Mouse (Mus musculus) forebrain, postnatal 0 days (tissue): Measurements from ENCODE around the gene Samd13. TPM values are rescaled to one million over a fixed set of nuclear protein-coding genes. Genes with fewer than 3 reads are reported as not detected.
A peak's percentile ranks its signal among the peaks of the same experiment; 100 is the strongest.

Source experiments
- ATAC-seq: fragments of 200-750 bp; cut with Nextera tagmentation; 2 replicates; pipeline ENCODE4 v1.8.0; 2017; ENCODE audit warnings: mild to moderate bottlenecking, moderate library complexity
- DNase-seq: peaks from one replicate; pipeline ENCODE4 v3.0.0-alpha.2; 2015
- H3K27ac ChIP-seq: fragments of 300-500 bp; sonication (generic); 2 replicates; pipeline ENCODE4 v1.5.1; 2014; ENCODE audit warnings: low read depth, mild to moderate bottlenecking, antibody characterized with exemption, low read length, moderate library complexity, mixed read lengths
- H3K27me3 ChIP-seq: fragments of 300-500 bp; sonication (generic); 2 replicates; pipeline ENCODE4 v1.6.1; 2014; ENCODE audit warnings: mild to moderate bottlenecking, low read length, mixed read lengths; ENCODE audit not compliant: insufficient read depth
- H3K36me3 ChIP-seq: fragments of 300-500 bp; sonication (generic); 2 replicates; pipeline ENCODE4 v1.6.1; 2014; ENCODE audit warnings: mild to moderate bottlenecking, moderate library complexity; ENCODE audit not compliant: insufficient read depth
- H3K4me1 ChIP-seq: fragments of 300-500 bp; sonication (generic); 2 replicates; pipeline ENCODE4 v1.6.1; 2014; ENCODE audit warnings: antibody characterized with exemption; ENCODE audit not compliant: insufficient read depth
- H3K4me2 ChIP-seq: fragments of 300-500 bp; sonication (generic); 2 replicates; pipeline ENCODE4 v1.6.1; 2014; ENCODE audit warnings: low read depth, mild to moderate bottlenecking, moderate library complexity
- H3K4me3 ChIP-seq: fragments of 300-500 bp; sonication (generic); 2 replicates; pipeline ENCODE4 v1.5.1; 2014; ENCODE audit warnings: low read depth, low read length, mixed read lengths
- H3K9ac ChIP-seq: fragments of 300-500 bp; sonication (generic); 2 replicates; pipeline ENCODE4 v1.6.1; 2014; ENCODE audit warnings: mild to moderate bottlenecking
- H3K9me3 ChIP-seq: fragments of 300-500 bp; sonication (generic); 2 replicates; pipeline ENCODE4 v1.6.1; 2016; ENCODE audit warnings: low read length
- CTCF ChIP-seq: sonication (generic); IDR thresholded peaks from 2 replicates; pipeline ENCODE4 v1.5.1; 2016; ENCODE audit warnings: antibody characterized with exemption, control low read depth, low read depth
- WGBS: fragments of 180-500 bp; shearing (Covaris S2); extraction: QIAGEN DNeasy Blood & Tissue Kit; methylation state at CpG from one replicate; pipeline ENCODE4 v1.1.7; 2014; 5-methylcytosine and 5-hydroxymethylcytosine counted together
- polyA plus RNA-seq: library from polyadenylated mRNA; unstranded; fragments of >200 nt; fragmentation: Nextera tagmentation; extraction: Ambion mirVana; gene quantifications from 2 replicates; pipeline ENCODE4 v1.2.1, GENCODE M21; 2015
- total RNA-seq: library from RNA; depleted of rRNA; stranded (reverse); fragments of >200 nt; gene quantifications from 2 replicates; pipeline ENCODE4 v1.2.3, GENCODE M21; 2014

Gene Samd13
- total and polyA plus RNA-seq, 2 experiments from 2014 or later: 0.33 to 0.57 TPM

DNA sequence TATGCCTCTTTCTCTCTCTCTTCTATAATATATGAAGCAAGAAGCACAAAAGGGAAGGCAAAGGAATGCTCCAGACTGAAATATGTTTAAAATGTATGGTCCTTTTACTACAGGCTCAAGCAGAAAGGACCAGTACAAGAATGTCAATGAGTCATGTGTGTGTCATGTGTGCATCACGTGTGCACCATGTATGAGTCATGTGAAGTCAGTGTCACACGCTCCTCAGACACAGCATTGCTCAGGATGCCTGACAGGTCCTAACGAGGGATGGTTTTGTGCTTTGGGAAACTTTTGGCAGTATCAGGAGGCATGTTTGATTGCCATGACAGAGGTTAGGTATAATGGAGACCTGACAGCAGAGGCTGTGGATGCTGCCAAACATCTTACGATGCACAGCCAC, 9.2 kb downstream of the Samd13 start:
- Histone ChIP-seq H3K27ac (no peak overlapping the region), H3K4me1 (no peaks in the 10 kb centered on the region), H3K36me3 (no peaks in the 10 kb centered on the region), H3K9ac (no peak overlapping the region), H3K27me3 (no peaks in the 10 kb centered on the region), H3K4me3 (no peak overlapping the region), H3K4me2 (no peak overlapping the region), H3K9me3 (no peaks in the 10 kb centered on the region)
- DNase-seq (no peak), ATAC-seq (no peak)
- no peak for TF ChIP-seq CTCF
- WGBS: 87% methylated on average over 4 of the region's 4 CpGs

DNA sequence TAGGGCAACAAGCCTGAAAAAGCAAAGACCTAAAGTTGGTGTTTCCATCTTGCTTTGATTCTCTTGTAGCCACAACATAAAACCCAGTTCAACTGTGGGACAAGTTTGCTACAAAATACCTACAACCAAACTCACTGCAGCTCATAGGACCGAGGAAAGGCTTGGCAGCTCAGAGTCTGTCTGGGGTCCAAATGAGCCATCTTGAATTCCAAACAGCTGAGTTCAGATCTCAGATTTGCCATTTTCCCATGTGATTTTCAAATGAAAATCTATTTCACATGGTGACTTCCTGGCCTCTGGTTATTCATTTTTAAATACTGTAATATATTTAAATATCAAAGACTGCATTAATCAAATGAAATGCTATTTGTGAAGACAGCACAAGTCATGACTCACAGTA, 10.3 kb downstream of the Samd13 start:
- WGBS: 90% methylated on average over 1 of the region's 1 CpGs
- H3K4me3 ChIP-seq: no peak overlapping the region
- DNase-seq (no peak), ATAC-seq (no peak)
- no peak overlapping the region for H3K4me2 ChIP-seq
- no peak overlapping the region for H3K9ac ChIP-seq
- no peaks in the 10 kb centered on the region for H3K27me3 ChIP-seq
- no peak overlapping the region for H3K27ac ChIP-seq
- H3K4me1 ChIP-seq: no peaks in the 10 kb centered on the region
- no peak for TF ChIP-seq CTCF
- H3K9me3 ChIP-seq: no peaks in the 10 kb centered on the region
- H3K36me3 ChIP-seq: no peaks in the 10 kb centered on the region

DNA sequence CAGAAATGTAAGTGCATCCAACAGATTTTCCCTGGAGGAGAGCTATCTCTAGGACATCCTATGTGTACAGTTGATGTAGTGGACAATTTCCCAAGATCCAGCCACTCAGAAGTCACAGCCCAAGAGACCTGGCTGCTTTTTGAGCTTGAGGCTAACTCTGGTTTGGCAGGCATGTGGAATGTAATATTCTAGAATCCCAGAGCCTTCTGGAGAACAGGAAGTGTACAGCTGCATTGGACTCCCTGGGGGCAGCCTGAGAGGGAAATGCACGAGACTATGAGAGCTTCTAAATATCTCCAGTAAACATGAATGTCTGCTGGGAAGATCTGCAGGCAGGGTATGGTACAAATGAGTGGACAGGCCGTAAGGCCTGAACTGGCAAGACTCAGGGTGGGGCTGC, 14.3 kb downstream of the Samd13 start:
- Histone ChIP-seq H3K27ac (no peak overlapping the region), H3K4me3 (no peak overlapping the region), H3K4me1 (no peaks in the 10 kb centered on the region), H3K4me2 (no peak overlapping the region), H3K27me3 (no peaks in the 10 kb centered on the region), H3K36me3 (no peaks in the 10 kb centered on the region), H3K9ac (no peak overlapping the region), H3K9me3 (no peaks in the 10 kb centered on the region)
- no peak for DNase-seq
- no peak for ATAC-seq
- WGBS: 70% methylated on average over 2 of the region's 2 CpGs
- no peak for TF ChIP-seq CTCF

DNA sequence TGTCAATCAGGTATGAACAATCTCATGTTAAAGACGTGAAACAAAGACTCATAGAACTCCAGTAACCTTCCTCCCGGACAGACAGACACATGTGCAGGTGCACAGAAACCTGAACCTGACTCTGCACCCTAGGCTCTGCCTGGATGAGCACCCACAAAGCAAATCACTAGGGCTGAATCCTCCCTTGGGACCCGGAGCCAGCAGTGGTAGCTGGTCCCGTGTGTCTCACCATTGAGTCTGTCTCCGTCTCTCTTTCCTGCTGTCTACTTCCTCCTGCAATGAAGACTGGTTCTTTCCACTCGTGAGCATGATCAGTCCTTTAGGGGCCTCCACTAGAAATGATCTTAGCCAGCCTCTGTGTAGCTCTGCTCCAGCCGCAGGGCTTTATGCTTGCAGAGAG, 23.5 kb downstream of the Samd13 start:
- ATAC-seq (no peak), DNase-seq (no peak)
- H3K9ac ChIP-seq: no peak overlapping the region
- 76% methylated on average over 7 of the region's 7 CpGs for WGBS
- no peak overlapping the region for H3K4me2 ChIP-seq
- H3K27ac ChIP-seq: no peak overlapping the region
- no peak for TF ChIP-seq CTCF
- no peaks in the 10 kb centered on the region for H3K36me3 ChIP-seq
- H3K4me1 ChIP-seq: no peaks in the 10 kb centered on the region
- no peaks in the 10 kb centered on the region for H3K27me3 ChIP-seq
- no peak overlapping the region for H3K4me3 ChIP-seq
- H3K9me3 ChIP-seq: no peaks in the 10 kb centered on the region

DNA sequence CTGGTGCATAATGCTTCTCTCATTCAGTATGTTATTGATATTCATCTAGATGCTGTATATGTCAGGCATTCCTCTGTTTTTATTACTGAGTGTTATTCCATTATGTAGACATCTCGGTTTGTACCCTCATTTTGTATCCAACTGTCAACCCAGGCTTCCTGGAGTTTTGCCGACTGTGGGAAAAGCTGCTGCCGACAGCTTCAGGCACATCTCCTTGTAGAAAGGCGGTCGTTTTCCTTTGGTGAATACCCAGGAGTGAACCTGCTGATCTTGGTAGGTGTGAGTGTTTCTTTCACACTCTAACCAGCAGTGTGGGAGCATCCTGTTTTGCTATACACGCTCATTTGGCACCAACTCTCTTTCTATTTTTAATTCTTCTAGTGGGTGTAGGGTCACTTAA, 24.4 kb downstream of the Samd13 start:
- no peak for ATAC-seq
- WGBS: 65% methylated on average over 6 of the region's 6 CpGs

DNA sequence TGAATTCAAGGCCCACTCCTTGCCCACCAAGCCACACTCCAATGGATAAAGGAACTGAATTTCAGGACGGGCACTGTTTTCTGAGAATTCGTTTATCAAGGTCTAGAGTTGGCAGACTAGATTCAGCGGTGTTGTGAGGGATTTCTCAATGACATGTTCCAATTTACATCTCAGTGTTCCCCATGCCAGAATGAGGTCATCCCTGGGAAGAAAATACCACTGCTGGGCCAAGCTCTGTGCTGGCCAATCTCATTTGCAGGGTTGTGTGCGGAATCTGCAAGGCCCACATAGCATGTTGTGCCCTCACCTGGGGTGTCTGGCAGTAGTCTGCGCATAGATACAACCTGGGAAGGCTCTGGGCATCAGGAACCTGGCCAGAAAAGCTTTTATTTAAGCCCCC, 26.1 kb downstream of the Samd13 start:
- no peaks in the 10 kb centered on the region for H3K27me3 ChIP-seq
- H3K9ac ChIP-seq: no peak overlapping the region
- H3K4me3 ChIP-seq: no peak overlapping the region
- no peak overlapping the region for H3K4me2 ChIP-seq
- no peak for DNase-seq
- WGBS: 61% methylated on average over 5 of the region's 5 CpGs
- no peak for TF ChIP-seq CTCF
- no peaks in the 10 kb centered on the region for H3K36me3 ChIP-seq
- no peak for ATAC-seq
- H3K4me1 ChIP-seq: no peaks in the 10 kb centered on the region
- H3K9me3 ChIP-seq: no peaks in the 10 kb centered on the region
- no peak overlapping the region for H3K27ac ChIP-seq

More for the DNA sequence above, 24.4 kb downstream of the Samd13 start:
- H3K9me3 ChIP-seq: no peaks in the 10 kb centered on the region
- no peak for TF ChIP-seq CTCF
- no peaks in the 10 kb centered on the region for H3K27me3 ChIP-seq
- no peaks in the 10 kb centered on the region for H3K4me1 ChIP-seq
- no peak overlapping the region for H3K4me3 ChIP-seq
- H3K27ac ChIP-seq: no peak overlapping the region
- H3K36me3 ChIP-seq: no peaks in the 10 kb centered on the region
- H3K9ac ChIP-seq: no peak overlapping the region
- peak; percentile 43 for DNase-seq
- no peak overlapping the region for H3K4me2 ChIP-seq

DNA sequence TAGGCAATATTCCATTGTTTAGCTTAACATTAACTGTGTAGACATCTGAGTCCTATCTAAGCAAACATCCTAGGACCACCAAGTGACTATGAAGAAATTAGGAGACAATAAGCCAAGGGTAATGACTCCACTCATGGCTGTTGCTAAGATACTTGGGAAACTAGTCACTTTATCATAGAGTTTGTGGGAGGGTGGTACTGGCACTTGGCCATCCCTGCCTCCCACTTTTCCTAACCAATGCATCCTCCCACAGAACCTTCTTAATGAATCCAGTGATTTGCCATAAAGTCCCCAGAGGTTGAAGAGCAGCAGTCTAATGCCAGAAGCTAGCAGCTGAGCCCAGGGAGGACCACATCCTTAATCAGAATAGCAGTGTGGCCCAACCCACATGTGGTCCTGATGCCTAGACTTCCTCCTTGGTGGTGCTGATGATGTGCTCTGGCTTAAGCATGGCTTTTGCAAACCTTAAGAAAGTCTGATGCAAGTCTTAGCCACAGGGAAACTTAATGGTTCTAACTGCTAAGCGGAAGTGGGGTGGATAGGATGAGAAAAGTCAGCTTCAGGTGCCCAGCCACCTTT, 27.2 kb downstream of the Samd13 start:
- H3K9me3 ChIP-seq: no peaks in the 10 kb centered on the region
- 100% methylated on average over 1 of the region's 1 CpGs for WGBS
- H3K27me3 ChIP-seq: no peaks in the 10 kb centered on the region
- DNase-seq: no peak
- no peak overlapping the region for H3K27ac ChIP-seq
- no peak for ATAC-seq
- no peak overlapping the region for H3K4me2 ChIP-seq
- no peaks in the 10 kb centered on the region for H3K4me1 ChIP-seq
- H3K9ac ChIP-seq: no peak overlapping the region
- no peaks in the 10 kb centered on the region for H3K36me3 ChIP-seq
- no peak for TF ChIP-seq CTCF
- no peak overlapping the region for H3K4me3 ChIP-seq
